22 mouse cellular contexts compared by ENCODE assay signal in the genomic region with DNA sequence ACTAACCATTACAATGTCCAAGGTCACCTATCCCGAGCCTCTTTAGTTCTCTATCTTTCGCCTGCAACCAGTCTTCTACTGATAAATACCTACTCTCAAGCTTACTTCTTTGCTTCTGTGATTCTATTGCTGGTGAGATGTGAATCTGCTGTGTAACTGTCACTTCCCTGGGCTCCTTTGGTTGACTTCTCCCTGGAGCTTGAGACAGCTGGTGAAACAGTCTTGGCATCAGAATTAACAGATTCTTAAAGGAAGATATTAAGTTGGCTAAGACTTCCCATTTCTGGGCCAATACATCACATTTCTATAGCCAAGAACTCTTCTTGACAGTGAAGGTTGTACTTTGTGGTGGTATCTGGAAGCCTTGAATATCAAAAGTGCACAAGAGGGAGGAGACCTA.
DNase-seq lines count a peak whose midpoint lies in the region; ATAC-seq and TF ChIP-seq lines count a peak whose summit lies in the region.
"Had no signal": no experiment of that assay in that cellular context is flagged by ENCODE, and none has a peak within 500 bp of the region (broad histone marks: within the 10 kb centered on the region; RNA-seq: fewer than 3 reads in every experiment).

No protein-coding gene starts in this region.

- no peaks in the 10 kb centered on the region for H3K27me3 ChIP-seq in forebrain, embryonic 15.5 days
- H3K27me3 ChIP-seq in forebrain, embryonic 11.5 days (ENCODE audit: control insufficient read depth, insufficient read depth, low read length), result no peaks in the 10 kb centered on the region
- H3K27me3 ChIP-seq: embryonic facial prominence, embryonic 13.5 days; embryonic facial prominence, embryonic 15.5 days; forebrain, embryonic 12.5 days had no signal

- no peaks in the 10 kb centered on the region for H3K36me3 ChIP-seq in forebrain, embryonic 15.5 days
- no peaks in the 10 kb centered on the region for H3K36me3 ChIP-seq in forebrain, embryonic 11.5 days (ENCODE audit: control insufficient read depth, insufficient read depth, low read length)
- H3K36me3 ChIP-seq: embryonic facial prominence, embryonic 13.5 days; embryonic facial prominence, embryonic 15.5 days; forebrain, embryonic 12.5 days had no signal

- no peak overlapping the region for H3K4me3 ChIP-seq in forebrain, embryonic 15.5 days
- no peak overlapping the region for H3K4me3 ChIP-seq in forebrain, embryonic 11.5 days (ENCODE audit: low read depth, low read length)
- H3K4me3 ChIP-seq: embryonic facial prominence, embryonic 13.5 days; embryonic facial prominence, embryonic 15.5 days; erythroblast, embryonic 14.5 days; forebrain, embryonic 12.5 days had no signal

- no peak overlapping the region for H3K9ac ChIP-seq in forebrain, embryonic 15.5 days (replicated peaks)
- no peak overlapping the region for H3K9ac ChIP-seq in forebrain, embryonic 11.5 days (ENCODE audit: low read length)
- H3K9ac ChIP-seq: embryonic facial prominence, embryonic 13.5 days; embryonic facial prominence, embryonic 15.5 days; forebrain, embryonic 12.5 days had no signal

- DNase-seq in forebrain, embryonic 11.5 days (ENCODE audit: low spot score), result no peak
- DNase-seq in frontal cortex, postnatal 14 days (ENCODE audit: low spot score in 2 of 2), result no peak
- peak; percentile 56 for DNase-seq in brain, adult 2 months (ENCODE audit: low read depth, low spot score)
- peak; percentile 60 for DNase-seq in brain, embryonic 14.5 days (ENCODE audit: low read depth)
- no peak for DNase-seq in gastrocnemius, postnatal 25 days
- DNase-seq in heart, adult 8-10 months (ENCODE audit: low spot score), result no peak
- DNase-seq: adrenal gland, adult 2 months; adrenal gland, postnatal 10 days; adrenal gland, postnatal 25 days; cerebellum, adult 11 months; cerebellum, adult 18-20 months; cerebellum, adult 8-10 months; cerebellum, adult 9-11 months; cerebellum, postnatal 14 days; cerebellum, postnatal 36 days; embryo, embryonic 11 days had no signal

- 74% methylated on average over 2 of the region's 2 CpGs for WGBS in forebrain, embryonic 15.5 days
- WGBS in forebrain, embryonic 11.5 days, result 85% methylated on average over 2 of the region's 2 CpGs

- no peak for ATAC-seq in forebrain, embryonic 15.5 days (replicated peaks)
- no peak for ATAC-seq in forebrain, embryonic 11.5 days (replicated peaks; ENCODE audit: low FRiP score)
- peak; percentile 55 for ATAC-seq in frontal cortex, adult (ENCODE audit: low TSS enrichment)

- peak overlapping the region; percentile 50; the same call in 1 of the 2 replicates for H3K27ac ChIP-seq in forebrain, embryonic 15.5 days (replicated peaks)
- H3K27ac ChIP-seq in forebrain, embryonic 11.5 days (ENCODE audit: low read depth, low read length), result no peak overlapping the region
- H3K27ac ChIP-seq: embryonic facial prominence, embryonic 13.5 days; embryonic facial prominence, embryonic 15.5 days; forebrain, embryonic 12.5 days had no signal

- no peak for TF ChIP-seq CTCF in brain, embryonic 14.5 days (IDR thresholded peaks at IDR 0.05; ENCODE audit: borderline replicate concordance, extremely low read depth, insufficient read depth, insufficient read length)

- no peaks in the 10 kb centered on the region for H3K9me3 ChIP-seq in forebrain, embryonic 15.5 days
- H3K9me3 ChIP-seq in forebrain, embryonic 11.5 days (ENCODE audit: control insufficient read depth, low read length), result no peaks in the 10 kb centered on the region
- H3K9me3 ChIP-seq: embryonic facial prominence, embryonic 13.5 days; embryonic facial prominence, embryonic 15.5 days; forebrain, embryonic 12.5 days had no signal

- H3K4me2 ChIP-seq in forebrain, embryonic 15.5 days (replicated peaks), result no peak overlapping the region
- H3K4me2 ChIP-seq in forebrain, embryonic 11.5 days (ENCODE audit: low read depth, low read length, severe bottlenecking), result no peak overlapping the region
- H3K4me2 ChIP-seq: embryonic facial prominence, embryonic 13.5 days; embryonic facial prominence, embryonic 15.5 days; forebrain, embryonic 12.5 days had no signal

- no peak for TF ChIP-seq POLR2A in brain, embryonic 14.5 days (IDR thresholded peaks at IDR 0.05; ENCODE audit: borderline replicate concordance, extremely low read depth, insufficient read depth, insufficient read length, poor library complexity, severe bottlenecking)

- no peaks in the 10 kb centered on the region for H3K4me1 ChIP-seq in forebrain, embryonic 15.5 days
- no peaks in the 10 kb centered on the region for H3K4me1 ChIP-seq in forebrain, embryonic 11.5 days (replicated peaks; ENCODE audit: control insufficient read depth, insufficient read depth, low read length)
- H3K4me1 ChIP-seq: embryonic facial prominence, embryonic 13.5 days; embryonic facial prominence, embryonic 15.5 days; forebrain, embryonic 12.5 days had no signal

Comparison
In these comparisons a context has a peak if more than half of its experiments do, and no peak if none do; other contexts are left out.
1. DNase-seq: peak in brain, adult 2 months (single experiment) and brain, embryonic 14.5 days (single experiment); none in forebrain, embryonic 11.5 days (single experiment), frontal cortex, postnatal 14 days (0 of 2), gastrocnemius, postnatal 25 days (single experiment) and heart, adult 8-10 months (single experiment).